In genomic region chr19:3872373-3872772, GRCm38 (mm10) we compare ENCODE assay signal across 11 mouse cellular contexts. TPM values are rescaled to one million over a fixed set of nuclear protein-coding genes. Genes with fewer than 3 reads are reported as not detected.
A peak's percentile ranks its signal among the peaks of the same experiment; 100 is the strongest.
DNase-seq lines count a peak whose midpoint lies in the region; ATAC-seq lines count a peak whose summit lies in the region.
"Had no signal": no experiment of that assay in that cellular context is flagged by ENCODE, and none has a peak within 500 bp of the region (broad histone marks: within the 10 kb centered on the region; RNA-seq: fewer than 3 reads in every experiment).

No protein-coding gene starts in this region.

- H3K9ac ChIP-seq in heart, embryonic 11.5 days (ENCODE audit: low read depth, low read length): no peak overlapping the region
- no peak overlapping the region for H3K9ac ChIP-seq in midbrain, embryonic 14.5 days (replicated peaks; ENCODE audit: low read length)
- no peak overlapping the region for H3K9ac ChIP-seq in midbrain, embryonic 16.5 days (ENCODE audit: low read depth, low read length)
- no peak overlapping the region for H3K9ac ChIP-seq in hindbrain, embryonic 12.5 days
- H3K9ac ChIP-seq: hindbrain, embryonic 15.5 days had no signal

- no peak overlapping the region for H3K4me2 ChIP-seq in heart, embryonic 11.5 days
- H3K4me2 ChIP-seq in midbrain, embryonic 14.5 days (ENCODE audit: low read length): no peak overlapping the region
- no peak overlapping the region for H3K4me2 ChIP-seq in midbrain, embryonic 16.5 days (ENCODE audit: low read length)
- H3K4me2 ChIP-seq in hindbrain, embryonic 12.5 days (replicated peaks): no peak overlapping the region
- H3K4me2 ChIP-seq: hindbrain, embryonic 15.5 days; liver, embryonic 11.5 days had no signal

- 58% methylated on average over 4 of the region's 4 CpGs for WGBS in heart, embryonic 11.5 days (ENCODE audit: insufficient replicate concordance)
- 80% methylated on average over 4 of the region's 4 CpGs for WGBS in midbrain, embryonic 14.5 days
- WGBS in midbrain, embryonic 16.5 days: 67% methylated on average over 4 of the region's 4 CpGs
- 75% methylated on average over 4 of the region's 4 CpGs for WGBS in hindbrain, embryonic 12.5 days

- H3K9me3 ChIP-seq in heart, embryonic 11.5 days (replicated peaks; ENCODE audit: control insufficient read depth, low read length): no peaks in the 10 kb centered on the region
- H3K9me3 ChIP-seq in midbrain, embryonic 14.5 days (ENCODE audit: control insufficient read depth, low read length): no peaks in the 10 kb centered on the region
- H3K9me3 ChIP-seq in midbrain, embryonic 16.5 days (replicated peaks; ENCODE audit: control insufficient read depth, low read length, poor library complexity, severe bottlenecking): no peaks in the 10 kb centered on the region
- no peaks in the 10 kb centered on the region for H3K9me3 ChIP-seq in hindbrain, embryonic 12.5 days (replicated peaks)
- H3K9me3 ChIP-seq: hindbrain, embryonic 15.5 days had no signal

- no peak overlapping the region for H3K27ac ChIP-seq in heart, embryonic 11.5 days (ENCODE audit: low read depth, low read length)
- H3K27ac ChIP-seq in midbrain, embryonic 14.5 days (replicated peaks; ENCODE audit: low read depth, low read length): no peak overlapping the region
- H3K27ac ChIP-seq in midbrain, embryonic 16.5 days (ENCODE audit: low read length): no peak overlapping the region
- H3K27ac ChIP-seq in hindbrain, embryonic 12.5 days: no peak overlapping the region
- H3K27ac ChIP-seq: hindbrain, embryonic 15.5 days had no signal

- H3K4me1 ChIP-seq in heart, embryonic 11.5 days (ENCODE audit: control insufficient read depth, insufficient read depth, low read length): peaks cover 5% of the 10 kb centered on the region; the same call in 1 of the 2 replicates
- no peaks in the 10 kb centered on the region for H3K4me1 ChIP-seq in midbrain, embryonic 14.5 days (ENCODE audit: control insufficient read depth, insufficient read depth, low read length)
- H3K4me1 ChIP-seq in midbrain, embryonic 16.5 days (ENCODE audit: control insufficient read depth, insufficient read depth, low read length): no peaks in the 10 kb centered on the region
- no peaks in the 10 kb centered on the region for H3K4me1 ChIP-seq in hindbrain, embryonic 12.5 days
- H3K4me1 ChIP-seq: hindbrain, embryonic 15.5 days had no signal

- no peak overlapping the region for H3K4me3 ChIP-seq in heart, embryonic 11.5 days (ENCODE audit: low read depth, low read length)
- H3K4me3 ChIP-seq in midbrain, embryonic 14.5 days (replicated peaks; ENCODE audit: low read depth, low read length): no peak overlapping the region
- no peak overlapping the region for H3K4me3 ChIP-seq in midbrain, embryonic 16.5 days (ENCODE audit: low read depth, low read length)
- no peak overlapping the region for H3K4me3 ChIP-seq in hindbrain, embryonic 12.5 days
- H3K4me3 ChIP-seq: hindbrain, embryonic 15.5 days had no signal

- DNase-seq in adrenal gland, postnatal 10 days: peak; percentile 73
- no peak for DNase-seq in adrenal gland, adult 2 months
- peak; percentile 68 for DNase-seq in heart, postnatal 4 days
- DNase-seq in midbrain, embryonic 14.5 days: peak; percentile 38
- DNase-seq in kidney, postnatal 25 days: peak; percentile 81 to 85
- DNase-seq: right cerebral cortex, adult 18-20 months had no signal

- no peaks in the 10 kb centered on the region for H3K36me3 ChIP-seq in heart, embryonic 11.5 days (ENCODE audit: control insufficient read depth, insufficient read depth, low read length)
- no peaks in the 10 kb centered on the region for H3K36me3 ChIP-seq in midbrain, embryonic 14.5 days (ENCODE audit: control insufficient read depth, insufficient read depth, low read length)
- H3K36me3 ChIP-seq in midbrain, embryonic 16.5 days (ENCODE audit: control insufficient read depth, insufficient read depth, low read length): no peaks in the 10 kb centered on the region
- H3K36me3 ChIP-seq in hindbrain, embryonic 12.5 days: no peaks in the 10 kb centered on the region
- H3K36me3 ChIP-seq: hindbrain, embryonic 15.5 days had no signal

- no peaks in the 10 kb centered on the region for H3K27me3 ChIP-seq in heart, embryonic 11.5 days (ENCODE audit: control insufficient read depth, insufficient read depth, low read length)
- no peaks in the 10 kb centered on the region for H3K27me3 ChIP-seq in midbrain, embryonic 14.5 days (ENCODE audit: control insufficient read depth, insufficient read depth, low read length)
- H3K27me3 ChIP-seq in midbrain, embryonic 16.5 days (ENCODE audit: control insufficient read depth, insufficient read depth, low read depth, low read length): no peaks in the 10 kb centered on the region
- no peaks in the 10 kb centered on the region for H3K27me3 ChIP-seq in hindbrain, embryonic 12.5 days
- H3K27me3 ChIP-seq: hindbrain, embryonic 15.5 days had no signal

- ATAC-seq in heart, embryonic 11.5 days (replicated peaks; ENCODE audit: insufficient number of reproducible peaks, low FRiP score, low TSS enrichment): no peak
- no peak for ATAC-seq in midbrain, embryonic 14.5 days (ENCODE audit: low FRiP score, low TSS enrichment)
- no peak for ATAC-seq in midbrain, embryonic 16.5 days
- ATAC-seq in hindbrain, embryonic 12.5 days (ENCODE audit: low FRiP score): no peak

RNA-seq across cellular contexts. Expression of gene Chka, which starts 20.8 kb away (rescaled TPM):
- 10 to 100 TPM; 46.6 to 53.1 TPM for total RNA-seq in adrenal gland, postnatal 10 days (2021)
- total RNA-seq in adrenal gland, adult 2 months (2021): 100 to 1,000 TPM in 1 of 2 experiments, 10 to 100 TPM in 1; 42.1 to 124 TPM
- polyA plus RNA-seq in adrenal gland, adult 2 months (2012; rRNA removed): 149 and 154 TPM in 2 replicates
- 10 to 100 TPM; 16.8 to 16.9 TPM for total RNA-seq in heart, postnatal 4 days (2021)
- polyA plus RNA-seq in heart, embryonic 11.5 days (2014; fragmentation: Nextera tagmentation; extraction: Ambion mirVana): 26.6 and 27.9 TPM in 2 replicates
- 50.2 and 51.8 TPM in 2 replicates for polyA plus RNA-seq in midbrain, embryonic 14.5 days (2014; fragmentation: Nextera tagmentation; extraction: Ambion mirVana)
- polyA plus RNA-seq in midbrain, embryonic 16.5 days (2015; fragmentation: Nextera tagmentation; extraction: Ambion mirVana): 56.1 and 61.8 TPM in 2 replicates
- polyA plus RNA-seq in hindbrain, embryonic 12.5 days (2016; fragmentation: Nextera tagmentation; extraction: Ambion mirVana): 63.2 and 66.8 TPM in 2 replicates

RNA-seq across cellular contexts. Expression of gene Tcirg1, which starts 34.6 kb away (rescaled TPM):
- total RNA-seq in adrenal gland, postnatal 10 days (2021): 10 to 100 TPM; 40.7 to 52.9 TPM
- total RNA-seq in adrenal gland, adult 2 months (2021): 10 to 100 TPM; 63.5 to 84.6 TPM
- 181 and 204 TPM in 2 replicates for polyA plus RNA-seq in adrenal gland, adult 2 months (2012; rRNA removed)
- 10 to 100 TPM; 19.2 to 22.9 TPM for total RNA-seq in heart, postnatal 4 days (2021)
- 16.2 and 18.7 TPM in 2 replicates for polyA plus RNA-seq in heart, embryonic 11.5 days (2014; fragmentation: Nextera tagmentation; extraction: Ambion mirVana)
- 7.4 and 11.0 TPM in 2 replicates for polyA plus RNA-seq in midbrain, embryonic 14.5 days (2014; fragmentation: Nextera tagmentation; extraction: Ambion mirVana)
- 12.5 and 12.6 TPM in 2 replicates for polyA plus RNA-seq in midbrain, embryonic 16.5 days (2015; fragmentation: Nextera tagmentation; extraction: Ambion mirVana)
- 24.9 and 29.9 TPM in 2 replicates for polyA plus RNA-seq in hindbrain, embryonic 12.5 days (2016; fragmentation: Nextera tagmentation; extraction: Ambion mirVana)

RNA-seq across cellular contexts. Expression of gene Ndufs8, which starts 40.2 kb away (rescaled TPM):
- 100 to 1,000 TPM; 409 to 436 TPM for total RNA-seq in adrenal gland, postnatal 10 days (2021)
- total RNA-seq in adrenal gland, adult 2 months (2021): 100 to 1,000 TPM; 376 to 380 TPM
- 391 and 420 TPM in 2 replicates for polyA plus RNA-seq in adrenal gland, adult 2 months (2012; rRNA removed)
- 100 to 1,000 TPM; 290 to 307 TPM for total RNA-seq in heart, postnatal 4 days (2021)
- 364 and 376 TPM in 2 replicates for polyA plus RNA-seq in heart, embryonic 11.5 days (2014; fragmentation: Nextera tagmentation; extraction: Ambion mirVana)
- 261 and 304 TPM in 2 replicates for polyA plus RNA-seq in midbrain, embryonic 14.5 days (2014; fragmentation: Nextera tagmentation; extraction: Ambion mirVana)
- polyA plus RNA-seq in midbrain, embryonic 16.5 days (2015; fragmentation: Nextera tagmentation; extraction: Ambion mirVana): 229 and 245 TPM in 2 replicates
- polyA plus RNA-seq in hindbrain, embryonic 12.5 days (2016; fragmentation: Nextera tagmentation; extraction: Ambion mirVana): 180 and 207 TPM in 2 replicates

RNA-seq across cellular contexts. Expression of gene Aldh3b1, which starts 57.2 kb away (rescaled TPM):
- 10 to 100 TPM; 50.9 to 71.0 TPM for total RNA-seq in adrenal gland, postnatal 10 days (2021)
- total RNA-seq in adrenal gland, adult 2 months (2021): 100 to 1,000 TPM in 1 of 2 experiments, 10 to 100 TPM in 1; 26.6 to 136 TPM
- polyA plus RNA-seq in adrenal gland, adult 2 months (2012; rRNA removed): 115 and 188 TPM in 2 replicates
- total RNA-seq in heart, postnatal 4 days (2021): 1 to 10 TPM; 1.6 to 1.9 TPM
- polyA plus RNA-seq in heart, embryonic 11.5 days (2014; fragmentation: Nextera tagmentation; extraction: Ambion mirVana): 2.3 and 2.4 TPM in 2 replicates
- 0.84 and 1.1 TPM in 2 replicates for polyA plus RNA-seq in midbrain, embryonic 14.5 days (2014; fragmentation: Nextera tagmentation; extraction: Ambion mirVana)
- 1.8 and 2.0 TPM in 2 replicates for polyA plus RNA-seq in midbrain, embryonic 16.5 days (2015; fragmentation: Nextera tagmentation; extraction: Ambion mirVana)
- 1.0 and 1.2 TPM in 2 replicates for polyA plus RNA-seq in hindbrain, embryonic 12.5 days (2016; fragmentation: Nextera tagmentation; extraction: Ambion mirVana)
